Mouse (Mus musculus) midbrain, postnatal 0 days (tissue): ENCODE measurements at regions not wholly inside any gene's neighbourhood (a gene's known extent, or its start where the extent isn't known, plus 50 kb on each side); places are given as distances from the start of the nearest gene placed in this dataset.

Experiments
- ATAC-seq: fragments of 200-750 bp; cut with Nextera tagmentation; 2 replicates; pipeline ENCODE4 v1.8.0; 2017; ENCODE audit warnings: moderate number of reproducible peaks, mild to moderate bottlenecking, moderate TSS enrichment, moderate library complexity; ENCODE audit not compliant: low FRiP score
- DNase-seq: peaks from one replicate; pipeline ENCODE4 v3.0.0-alpha.2; 2015; ENCODE audit warnings: low spot score
- H3K27ac ChIP-seq: fragments of 300-500 bp; sonication (generic); 2 replicates; pipeline ENCODE4 v1.5.1; 2014; ENCODE audit warnings: low read depth, mild to moderate bottlenecking, low read length, mixed read lengths
- H3K27me3 ChIP-seq: fragments of 300-500 bp; sonication (generic); 2 replicates; pipeline ENCODE4 v1.6.1; 2014; ENCODE audit warnings: low read length, control low read depth, mixed read lengths; ENCODE audit not compliant: insufficient read depth
- H3K36me3 ChIP-seq: fragments of 300-500 bp; sonication (generic); 2 replicates; pipeline ENCODE4 v1.6.1; 2014; ENCODE audit warnings: low read length, control low read depth, mixed read lengths; ENCODE audit not compliant: insufficient read depth
- H3K4me1 ChIP-seq: fragments of 300-500 bp; sonication (generic); 2 replicates; pipeline ENCODE4 v1.6.1; 2014; ENCODE audit warnings: mild to moderate bottlenecking, control low read depth, antibody characterized with exemption, low read length, mixed read lengths; ENCODE audit not compliant: insufficient read depth
- H3K4me2 ChIP-seq: fragments of 300-500 bp; sonication (generic); 2 replicates; pipeline ENCODE4 v1.6.1; 2014; ENCODE audit warnings: low read depth, mild to moderate bottlenecking, low read length, mixed read lengths; ENCODE audit not compliant: poor library complexity, severe bottlenecking
- H3K4me3 ChIP-seq: fragments of 300-500 bp; sonication (generic); 2 replicates; pipeline ENCODE4 v1.5.1; 2014; ENCODE audit warnings: low read depth, mild to moderate bottlenecking, low read length, moderate library complexity
- H3K9ac ChIP-seq: fragments of 300-500 bp; sonication (generic); replicated peaks from 2 replicates; pipeline ENCODE4 v1.6.1; 2014; ENCODE audit warnings: mild to moderate bottlenecking, low read length, moderate library complexity, mixed read lengths; ENCODE audit not compliant: poor library complexity, severe bottlenecking
- H3K9me3 ChIP-seq: fragments of 300-500 bp; sonication (generic); 2 replicates; pipeline ENCODE4 v1.6.1; 2016; ENCODE audit warnings: low read length, control low read depth
- CTCF ChIP-seq: IDR thresholded peaks from 2 replicates; pipeline ENCODE4 v1.5.1; 2016; ENCODE audit warnings: antibody characterized with exemption, mild to moderate bottlenecking
- WGBS: fragments of 180-500 bp; shearing (Covaris S2); extraction: QIAGEN DNeasy Blood & Tissue Kit; methylation state at CpG from one replicate; pipeline ENCODE4 v1.1.7; 2014; 5-methylcytosine and 5-hydroxymethylcytosine counted together

DNA sequence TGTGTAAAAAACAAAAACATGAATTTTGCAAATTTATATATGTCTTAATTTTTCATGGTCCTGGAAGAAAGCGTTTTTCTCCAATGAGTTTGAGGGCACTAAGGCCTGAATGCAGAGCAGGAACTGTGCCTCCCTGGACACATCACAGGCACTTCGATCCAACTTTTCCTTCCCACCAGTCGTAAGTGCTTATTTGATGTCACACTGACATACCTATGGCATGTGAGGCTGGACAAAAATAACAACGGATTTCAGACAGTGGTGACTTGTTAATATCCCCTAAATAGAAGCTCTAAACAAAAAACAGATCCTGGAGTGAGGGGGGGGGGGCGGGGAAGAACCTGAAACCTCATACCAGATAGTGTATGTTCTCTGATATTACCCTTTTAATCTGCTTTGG, 1541.9 kb upstream of the Flrt2 start:
- Histone ChIP-seq H3K4me2 (no peak overlapping the region), H3K9ac (no peak overlapping the region), H3K4me1 (no peaks in the 10 kb centered on the region), H3K27me3 (no peaks in the 10 kb centered on the region), H3K27ac (no peak overlapping the region), H3K4me3 (no peak overlapping the region), H3K9me3 (no peaks in the 10 kb centered on the region), H3K36me3 (no peaks in the 10 kb centered on the region)
- WGBS, result 83% methylated on average over 5 of the region's 5 CpGs
- no peak for ATAC-seq
- no peak for DNase-seq
- TF ChIP-seq CTCF, result no peak

DNA sequence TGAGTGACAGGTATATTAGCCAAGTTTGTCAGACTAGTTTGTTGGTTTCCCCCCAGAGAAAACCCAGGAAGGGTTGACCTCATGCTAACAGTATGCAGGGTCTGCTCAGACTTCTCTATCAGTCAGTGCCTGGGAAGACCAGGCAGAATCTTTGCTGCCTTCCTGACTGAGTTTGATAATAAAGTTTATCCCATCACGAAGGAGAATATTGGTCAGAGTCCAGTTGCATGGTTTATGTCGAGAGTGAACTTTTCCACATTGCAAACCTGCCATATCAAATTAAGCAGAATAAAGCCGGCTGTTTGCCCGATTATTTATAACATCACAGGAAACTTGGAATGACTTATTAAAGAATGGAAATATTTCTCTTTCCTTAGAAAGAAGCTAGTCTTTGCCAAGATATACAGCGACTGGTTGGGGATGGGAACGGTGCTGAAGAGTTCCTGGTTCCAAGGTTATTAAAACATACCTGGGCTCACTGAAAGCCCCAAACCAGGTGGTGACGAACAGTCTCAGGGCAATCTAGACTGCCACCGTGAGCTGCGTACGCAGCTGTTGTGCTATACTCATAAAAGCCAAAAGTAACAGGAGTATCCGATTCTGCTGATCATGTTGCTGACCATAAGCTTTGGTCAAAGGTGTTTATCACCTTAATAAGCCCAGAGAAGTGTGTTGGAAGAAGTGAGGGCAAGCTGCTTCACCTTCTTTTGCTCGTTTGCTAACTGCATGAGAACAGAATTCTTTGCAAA, 1536.7 kb upstream of the Flrt2 start:
- Histone ChIP-seq H3K27me3 (no peaks in the 10 kb centered on the region), H3K4me3 (no peak overlapping the region), H3K4me2 (no peak overlapping the region), H3K36me3 (no peaks in the 10 kb centered on the region), H3K4me1 (no peaks in the 10 kb centered on the region), H3K9ac (no peak overlapping the region), H3K27ac (no peak overlapping the region), H3K9me3 (no peaks in the 10 kb centered on the region)
- DNase-seq, result no peak
- ATAC-seq, result no peak
- WGBS, result 85% methylated on average over 12 of the region's 12 CpGs
- no peak for TF ChIP-seq CTCF

DNA sequence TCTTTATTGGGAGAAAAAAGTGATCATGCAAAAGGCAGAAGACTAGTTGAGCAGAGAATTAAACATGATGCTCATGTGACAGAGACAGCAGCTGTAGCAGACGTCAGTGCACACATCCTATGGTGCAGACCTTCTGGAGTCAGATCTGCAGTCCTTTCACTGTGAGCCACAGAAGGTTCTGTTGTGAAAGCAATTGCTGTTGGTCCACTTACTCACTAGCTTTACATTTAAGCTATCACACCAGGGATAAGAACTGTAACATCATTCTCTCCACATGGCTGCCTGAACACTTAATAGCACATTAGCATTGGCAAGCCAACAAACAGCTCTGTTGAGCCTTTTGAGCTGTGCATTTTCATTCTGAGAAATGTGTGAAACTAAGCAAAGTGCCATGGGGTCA, 1509.7 kb upstream of the Flrt2 start:
- no peak overlapping the region for H3K9ac ChIP-seq
- ATAC-seq (no peak), DNase-seq (peak; percentile 62)
- H3K4me2 ChIP-seq, result no peak overlapping the region
- TF ChIP-seq CTCF, result no peak
- H3K27me3 ChIP-seq, result no peaks in the 10 kb centered on the region
- WGBS, result 16% methylated on average over 1 of the region's 1 CpGs
- H3K9me3 ChIP-seq, result no peaks in the 10 kb centered on the region
- no peaks in the 10 kb centered on the region for H3K4me1 ChIP-seq
- H3K27ac ChIP-seq, result no peak overlapping the region
- no peaks in the 10 kb centered on the region for H3K36me3 ChIP-seq
- H3K4me3 ChIP-seq, result no peak overlapping the region

DNA sequence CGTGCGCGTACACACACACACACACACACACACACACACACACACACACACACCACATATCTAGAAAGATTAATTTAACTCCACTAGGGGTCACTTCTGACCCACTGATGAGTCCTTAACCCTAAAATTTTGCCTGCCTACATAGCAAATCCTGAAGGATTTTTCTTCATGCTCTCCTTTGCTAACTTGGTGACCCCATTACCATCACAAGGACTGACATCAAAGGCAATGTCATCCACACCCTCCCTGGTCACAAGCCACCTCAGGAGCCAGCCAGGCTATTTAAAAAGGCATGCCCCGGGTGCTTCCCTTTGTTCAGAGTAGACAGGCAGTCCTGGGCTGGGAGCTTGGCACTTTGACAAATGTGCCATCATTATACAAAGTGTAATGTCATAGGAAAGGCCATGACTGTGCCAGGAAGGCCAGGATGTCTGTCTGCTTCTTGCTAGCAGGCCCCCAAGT, 1501.4 kb upstream of the Flrt2 start:
- Histone ChIP-seq H3K4me2 (no peak overlapping the region), H3K9ac (no peak overlapping the region), H3K4me3 (no peak overlapping the region), H3K27me3 (no peaks in the 10 kb centered on the region), H3K36me3 (no peaks in the 10 kb centered on the region), H3K4me1 (no peaks in the 10 kb centered on the region), H3K27ac (no peak overlapping the region), H3K9me3 (no peaks in the 10 kb centered on the region)
- whole genome bisulfite sequencing, result 68% methylated on average over 4 of the region's 4 CpGs
- TF ChIP-seq CTCF, result peak; percentile 41
- peak; percentile 61 for DNase-seq
- ATAC-seq, result no peak

DNA sequence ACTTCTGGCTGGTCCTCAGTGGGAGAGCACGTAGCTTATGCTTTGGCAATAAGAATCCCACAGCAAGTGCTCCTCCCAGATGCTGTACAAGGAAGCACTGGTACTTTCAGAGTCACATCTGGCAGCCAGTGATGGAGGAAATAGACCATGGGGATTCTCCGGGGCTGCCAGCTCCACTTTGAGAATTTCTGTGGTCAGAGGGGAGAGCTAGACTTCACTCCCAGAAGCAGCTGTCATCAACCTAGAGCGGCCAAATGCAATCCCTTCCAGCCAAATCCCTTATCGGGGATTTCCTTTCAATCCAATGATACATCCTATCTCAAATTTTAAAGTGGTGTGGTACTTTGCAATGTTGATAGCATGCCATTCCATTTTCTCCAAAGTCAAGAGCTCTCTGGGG, 1474.1 kb upstream of the Flrt2 start:
- no peaks in the 10 kb centered on the region for H3K36me3 ChIP-seq
- ATAC-seq, result no peak

DNA sequence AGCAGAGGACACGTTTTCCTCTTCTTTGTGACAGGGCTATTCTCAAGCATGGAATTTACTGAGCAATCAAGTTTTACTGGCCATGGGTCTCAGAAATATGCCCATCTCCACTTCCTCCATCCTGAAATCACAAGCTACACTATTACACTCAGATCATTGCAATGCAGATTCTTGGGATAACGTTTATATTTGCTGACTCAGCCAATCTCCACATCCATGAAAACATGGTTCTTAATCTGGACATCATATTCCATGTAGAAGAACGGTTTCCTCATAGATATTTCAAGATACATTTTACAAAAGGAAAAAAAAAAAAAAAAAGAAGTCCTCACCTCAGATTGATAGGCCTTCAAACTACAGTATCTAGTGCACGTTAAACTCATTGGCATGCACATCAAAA, 1462.1 kb upstream of the Flrt2 start:
- no peaks in the 10 kb centered on the region for H3K36me3 ChIP-seq
- no peaks in the 10 kb centered on the region for H3K27me3 ChIP-seq
- WGBS, result 89% methylated on average over 4 of the region's 4 CpGs
- TF ChIP-seq CTCF, result no peak
- no peak overlapping the region for H3K4me2 ChIP-seq
- DNase-seq (no peak), ATAC-seq (no peak)
- no peak overlapping the region for H3K27ac ChIP-seq
- no peak overlapping the region for H3K9ac ChIP-seq
- H3K9me3 ChIP-seq, result no peaks in the 10 kb centered on the region
- no peaks in the 10 kb centered on the region for H3K4me1 ChIP-seq
- no peak overlapping the region for H3K4me3 ChIP-seq

More for the DNA sequence above, 1474.1 kb upstream of the Flrt2 start:
- H3K27me3 ChIP-seq, result no peaks in the 10 kb centered on the region
- no peaks in the 10 kb centered on the region for H3K4me1 ChIP-seq
- H3K4me3 ChIP-seq, result no peak overlapping the region
- peak; percentile 6 for DNase-seq
- no peak overlapping the region for H3K9ac ChIP-seq
- WGBS, result 80% methylated on average over 4 of the region's 4 CpGs
- H3K4me2 ChIP-seq, result no peak overlapping the region
- H3K9me3 ChIP-seq, result no peaks in the 10 kb centered on the region
- H3K27ac ChIP-seq, result no peak overlapping the region
- TF ChIP-seq CTCF, result no peak
